Mouse (Mus musculus) effector memory CD4-positive, alpha-beta T cell, adult 5 months (primary cell): Measurements from ENCODE around the gene Cyp2c68. TPM values are rescaled to one million over a fixed set of nuclear protein-coding genes. Genes with fewer than 3 reads are reported as not detected.

ENCODE experiments used
- polyA plus RNA-seq: library from polyadenylated mRNA; unstranded; fragments of 100-300 nt; shearing (Covaris generic); gene quantifications from one replicate; pipeline ENCODE4 v1.2.1, GENCODE M21; 2017

The Cyp2c68 gene
- polyA plus RNA-seq = not detected

DNA sequence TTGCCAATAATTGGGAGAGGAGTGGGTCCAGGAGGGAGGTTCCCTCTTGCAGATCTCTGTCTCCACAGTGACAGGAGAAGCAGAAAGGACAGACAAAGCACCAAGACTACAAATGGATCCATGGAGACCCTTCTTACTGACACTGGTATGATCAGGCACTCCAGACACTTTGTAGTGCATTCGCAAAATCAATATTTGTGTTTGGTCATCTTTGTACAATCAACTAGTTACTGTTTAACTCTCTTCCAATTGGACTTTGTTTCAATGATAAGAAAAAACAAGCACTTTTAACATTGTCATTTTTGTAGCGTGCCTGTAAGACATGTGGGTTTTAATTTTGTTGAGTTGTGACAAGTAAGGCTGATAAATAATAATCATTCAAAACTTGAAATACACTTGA is at the start of gene Cyp2c68:
TSS of gene Cyp2c68 (minus strand) at position 135 of the 400 bp plus-strand sequence.

DNA sequence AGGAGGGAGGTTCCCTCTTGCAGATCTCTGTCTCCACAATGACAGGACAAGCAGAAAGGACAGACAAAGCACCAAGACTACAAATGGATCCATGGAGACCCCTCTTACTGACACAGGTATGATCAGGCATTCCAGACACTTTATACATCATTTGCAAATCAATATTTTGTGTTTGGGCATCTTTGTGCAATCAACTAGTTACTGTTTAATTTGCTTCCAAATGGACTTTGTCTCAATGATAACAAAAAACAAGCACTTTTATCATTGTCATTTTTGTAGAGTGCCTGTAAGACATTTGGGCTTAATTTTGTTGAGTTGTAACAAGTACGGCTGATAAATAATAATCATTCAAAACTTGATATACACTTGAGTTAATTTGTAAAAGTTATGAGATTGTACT is 91.9 kb downstream of the Cyp2c68 start, which contains the start of gene Cyp2c67:
TSS of gene Cyp2c67 (minus strand) at position 114 of the 400 bp plus-strand sequence.

Other genes with a start within 250 kb of the Cyp2c68 start
- not detected for gene Cyp2c39, start 230.2 kb downstream of the Cyp2c68 start, polyA plus RNA-seq
- not detected for gene Cyp2c67, start 92.0 kb downstream of the Cyp2c68 start, polyA plus RNA-seq
- gene Cyp2c40, start 71.8 kb upstream of the Cyp2c68 start, polyA plus RNA-seq = not detected
- gene Cyp2c69, start 145.7 kb upstream of the Cyp2c68 start, polyA plus RNA-seq = not detected